Mouse (Mus musculus): ENCODE measurements around the gene Ccdc127. TPM values are rescaled to one million over a fixed set of nuclear protein-coding genes. Genes with fewer than 3 reads are reported as not detected.

The Ccdc127 gene
- polyA plus RNA-seq, 1 experiment from 2014 or later, result 49.5 TPM

- Histone ChIP-seq H3K4me1 (replicated peaks) (no peaks in the 10 kb centered on the region), H3K4me2 (no peak overlapping the region), H3K4me3 (no peak overlapping the region), H3K36me3 (peaks cover 79% of the 10 kb centered on the region), H3K9ac (no peak overlapping the region), H3K27me3 (no peaks in the 10 kb centered on the region), H3K9me3 (no peaks in the 10 kb centered on the region), H3K27ac (replicated peaks) (no peak overlapping the region)
- 60% methylated on average over 3 of the region's 3 CpGs for WGBS
- ATAC-seq (ENCODE audit: low read depth), result no peak
Observed at GRCm38 (mm10) chr13:74341036-74341435, 9.1 kb upstream of the Ccdc127 start.

DNA sequence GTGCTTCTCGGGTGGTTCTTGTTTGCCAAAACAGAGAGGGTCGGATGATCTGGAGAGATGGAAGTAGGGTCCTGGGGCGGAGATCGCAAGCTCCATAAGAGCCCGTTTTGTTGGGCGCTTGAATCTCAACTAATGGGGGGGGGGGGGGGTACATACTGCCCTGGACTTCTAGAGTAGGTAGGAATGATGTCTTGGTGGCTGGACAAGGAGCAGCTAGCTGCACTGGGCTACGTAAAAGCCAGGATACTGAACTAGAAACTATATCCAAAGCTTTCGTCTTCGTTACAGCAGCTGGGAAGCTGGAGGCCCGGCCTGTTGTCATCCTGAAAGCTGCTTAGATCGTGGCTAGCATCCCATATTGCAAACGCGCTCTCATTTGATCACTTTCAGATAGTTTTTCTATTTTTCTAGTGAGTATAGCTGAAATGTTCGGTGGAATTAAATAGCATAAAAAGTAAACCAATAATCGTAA, 362 bp downstream of the Ccdc127 start:
- Histone ChIP-seq H3K9ac (peak overlapping the region; percentile 82), H3K4me3 (peak overlapping the region; percentile 69), H3K4me2 (peak overlapping the region; percentile 54), H3K27ac (replicated peaks) (peak overlapping the region; percentile 71), H3K27me3 (no peaks in the 10 kb centered on the region), H3K4me1 (replicated peaks) (peaks cover 26% of the 10 kb centered on the region), H3K9me3 (no peaks in the 10 kb centered on the region), H3K36me3 (peaks cover 23% of the 10 kb centered on the region)
- ATAC-seq (ENCODE audit: low read depth), result peak; percentile 70
- 2% methylated on average over 15 of the region's 15 CpGs for WGBS

GRCm38 (mm10) chr13:74356491-74356890, 6.4 kb downstream of the Ccdc127 start:
- Histone ChIP-seq H3K4me1 (replicated peaks) (no peaks in the 10 kb centered on the region), H3K9ac (no peak overlapping the region), H3K4me3 (no peak overlapping the region), H3K27ac (replicated peaks) (no peak overlapping the region), H3K27me3 (no peaks in the 10 kb centered on the region), H3K9me3 (no peaks in the 10 kb centered on the region), H3K4me2 (no peak overlapping the region), H3K36me3 (peaks cover 81% of the 10 kb centered on the region)
- WGBS, result 94% methylated on average over 13 of the region's 13 CpGs
- ATAC-seq (ENCODE audit: low read depth), result no peak

- Histone ChIP-seq H3K4me2 (no peak overlapping the region), H3K36me3 (peaks cover 63% of the 10 kb centered on the region), H3K4me1 (replicated peaks) (no peaks in the 10 kb centered on the region), H3K9ac (no peak overlapping the region), H3K27ac (replicated peaks) (no peak overlapping the region), H3K4me3 (no peak overlapping the region), H3K27me3 (no peaks in the 10 kb centered on the region), H3K9me3 (no peaks in the 10 kb centered on the region)
- 75% methylated on average over 2 of the region's 2 CpGs for whole genome bisulfite sequencing
- no peak for ATAC-seq (ENCODE audit: low read depth)
Observed at GRCm38 (mm10) chr13:74362218-74362617, 12.1 kb downstream of the Ccdc127 start.

DNA sequence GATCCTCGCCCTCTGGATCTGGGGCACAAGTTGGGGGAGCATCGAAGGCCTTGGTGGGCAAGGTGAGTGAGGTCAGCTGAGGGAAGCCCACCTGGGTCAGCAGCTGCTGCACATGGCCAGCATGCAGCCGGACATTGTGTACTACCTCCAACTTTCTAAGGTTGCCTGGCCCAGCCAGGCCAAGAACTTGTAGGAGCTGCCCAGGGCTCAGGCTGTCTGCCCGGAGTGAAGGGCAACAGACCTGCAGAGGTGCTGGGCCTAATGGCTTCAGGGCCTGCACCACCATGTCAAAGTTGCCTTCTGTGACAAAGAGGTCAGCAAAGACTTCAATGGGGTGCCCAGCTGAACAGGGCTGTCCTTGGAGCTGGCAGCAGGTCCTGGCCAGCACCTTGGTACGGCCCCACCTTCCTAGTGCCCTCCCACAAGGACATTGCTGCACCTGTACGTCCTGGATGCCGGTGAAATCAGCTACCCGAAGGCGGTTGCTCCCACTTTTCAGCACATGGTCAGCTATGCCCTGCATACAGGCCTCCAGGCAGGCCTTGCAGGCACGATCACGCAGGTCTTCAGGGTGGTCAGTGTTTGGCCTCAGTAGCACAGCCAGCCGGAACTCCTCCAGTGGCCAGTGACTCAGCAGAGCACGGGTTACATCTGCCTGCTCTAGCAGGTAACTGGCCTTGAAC, 13.2 kb downstream of the Ccdc127 start:
- no peak for ATAC-seq (ENCODE audit: low read depth)

GRCm38 (mm10) chr13:74363859-74364235, 13.7 kb downstream of the Ccdc127 start, which contains the start of gene Lrrc14b:
TSS of gene Lrrc14b (minus strand) at chr13:74364005.
- Histone ChIP-seq H3K9ac (no peak within 1 kb of the TSS), H3K36me3 (peaks cover 47% of the 10 kb centered on the region), H3K27me3 (no peaks in the 10 kb centered on the region), H3K4me1 (replicated peaks) (no peaks in the 10 kb centered on the region), H3K9me3 (no peaks in the 10 kb centered on the region), H3K4me2 (no peak within 1 kb of the TSS), H3K27ac (replicated peaks) (no peak within 1 kb of the TSS), H3K4me3 (no peak within 1 kb of the TSS)
- WGBS, result 84% methylated on average over 8 of the region's 8 CpGs
- no peak for ATAC-seq (ENCODE audit: low read depth)

More for the DNA sequence above, 13.2 kb downstream of the Ccdc127 start:
- H3K27me3 ChIP-seq, result no peaks in the 10 kb centered on the region
- H3K9me3 ChIP-seq, result no peaks in the 10 kb centered on the region
- H3K27ac ChIP-seq (replicated peaks), result no peak overlapping the region
- H3K4me2 ChIP-seq, result no peak overlapping the region
- H3K36me3 ChIP-seq, result peaks cover 52% of the 10 kb centered on the region
- H3K9ac ChIP-seq, result no peak overlapping the region
- H3K4me1 ChIP-seq (replicated peaks), result no peaks in the 10 kb centered on the region
- H3K4me3 ChIP-seq, result no peak overlapping the region
- WGBS, result 94% methylated on average over 13 of the region's 13 CpGs

- WGBS, result 41% methylated on average over 10 of the region's 10 CpGs
- H3K36me3 ChIP-seq, result no peaks in the 10 kb centered on the region
- H3K27me3 ChIP-seq, result no peaks in the 10 kb centered on the region
- H3K4me1 ChIP-seq (replicated peaks), result peaks cover 18% of the 10 kb centered on the region
- H3K4me3 ChIP-seq, result no peak overlapping the region
- peak overlapping the region; percentile 18; the same call in 1 of the 2 replicates for H3K4me2 ChIP-seq
- H3K27ac ChIP-seq (replicated peaks), result peak overlapping the region; percentile 14; the same call in 1 of the 2 replicates
- H3K9ac ChIP-seq, result no peak overlapping the region
- ATAC-seq (ENCODE audit: low read depth), result peak; percentile 60; the same call in 1 of the 2 replicates
- H3K9me3 ChIP-seq, result no peaks in the 10 kb centered on the region
Observed at GRCm38 (mm10) chr13:74381533-74382276, 31.6 kb downstream of the Ccdc127 start.

DNA sequence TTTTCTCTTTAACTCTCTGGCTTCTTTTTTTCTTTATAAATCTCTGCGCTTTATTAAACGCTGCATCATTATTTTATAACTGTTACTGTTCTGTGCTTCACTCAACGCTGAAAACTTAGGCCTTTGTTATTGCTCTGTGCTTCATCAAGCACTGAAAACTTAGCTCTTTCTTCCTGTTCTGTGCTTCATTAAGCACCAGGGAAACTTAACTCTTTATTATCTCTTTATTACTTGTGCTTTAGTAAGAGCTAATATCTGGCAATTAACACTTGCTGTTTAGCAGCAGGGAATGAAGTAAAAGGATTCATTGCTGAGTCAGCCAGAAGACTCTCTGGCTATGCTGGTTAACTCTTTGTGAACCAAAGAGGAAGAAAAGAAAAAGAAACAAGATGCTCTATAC, 32.2 kb downstream of the Ccdc127 start:
- Histone ChIP-seq H3K4me3 (no peak overlapping the region), H3K36me3 (no peaks in the 10 kb centered on the region), H3K4me2 (no peak overlapping the region), H3K27ac (replicated peaks) (0 out of 2 replicates have a peak overlapping the region, but pooled peaks have one; percentile 14), H3K9ac (no peak overlapping the region), H3K27me3 (no peaks in the 10 kb centered on the region), H3K9me3 (no peaks in the 10 kb centered on the region), H3K4me1 (replicated peaks) (peaks cover 18% of the 10 kb centered on the region)
- WGBS, result 15% methylated on average over 3 of the region's 3 CpGs
- ATAC-seq (ENCODE audit: low read depth), result peak; percentile 71

DNA sequence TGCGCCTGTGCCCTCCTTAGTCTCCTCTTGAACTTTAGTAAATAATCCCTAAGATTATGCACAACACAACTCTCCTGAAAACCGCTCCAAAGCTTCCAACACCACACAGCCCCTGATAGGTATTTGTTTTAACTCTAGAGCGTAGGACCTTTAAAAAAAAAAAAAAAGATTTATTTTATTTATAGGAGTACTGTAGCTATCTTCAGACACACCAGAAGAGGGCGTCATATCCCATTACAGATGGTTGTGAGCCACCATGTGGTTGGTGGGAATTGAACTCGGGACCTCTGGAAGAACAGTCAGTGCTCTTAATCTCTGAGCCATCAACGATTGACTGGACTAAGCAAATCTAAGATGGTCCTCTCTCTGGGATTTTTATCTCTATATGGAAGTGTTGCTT, 39.6 kb downstream of the Ccdc127 start:
- peak; percentile 13; the same call in 1 of the 2 replicates for ATAC-seq (ENCODE audit: low read depth)
- H3K4me2 ChIP-seq, result peak overlapping the region; percentile 68
- H3K4me3 ChIP-seq, result peak overlapping the region; percentile 60
- H3K9ac ChIP-seq, result 0 out of 2 replicates have a peak overlapping the region, but pooled peaks have one; percentile 74
- peaks cover 10% of the 10 kb centered on the region for H3K4me1 ChIP-seq (replicated peaks)
- H3K9me3 ChIP-seq, result no peaks in the 10 kb centered on the region
- WGBS, result 66% methylated on average over 6 of the region's 6 CpGs
- no peak overlapping the region for H3K27ac ChIP-seq (replicated peaks)
- no peaks in the 10 kb centered on the region for H3K27me3 ChIP-seq
- no peaks in the 10 kb centered on the region for H3K36me3 ChIP-seq

GRCm38 (mm10) chr13:74390371-74390990, 40.4 kb downstream of the Ccdc127 start, which contains the start of gene Zfp72:
TSS of gene Zfp72 (minus strand) at chr13:74390836.
- H3K9ac ChIP-seq, result peak within 1 kb of the TSS; percentile 74
- ATAC-seq (ENCODE audit: low read depth), result peak; percentile 95
- peak within 1 kb of the TSS; percentile 68 for H3K4me2 ChIP-seq
- no peaks in the 10 kb centered on the region for H3K9me3 ChIP-seq
- no peak within 1 kb of the TSS for H3K27ac ChIP-seq (replicated peaks)
- peak within 1 kb of the TSS; percentile 60 for H3K4me3 ChIP-seq
- WGBS, result 2% methylated on average over 14 of the region's 14 CpGs
- H3K4me1 ChIP-seq (replicated peaks), result peaks cover 10% of the 10 kb centered on the region
- H3K36me3 ChIP-seq, result no peaks in the 10 kb centered on the region
- no peaks in the 10 kb centered on the region; the same call in 1 of the 2 replicates for H3K27me3 ChIP-seq

GRCm38 (mm10) chr13:74391156-74391555, 41.0 kb downstream of the Ccdc127 start:
- H3K9ac ChIP-seq, result no peak overlapping the region
- H3K4me1 ChIP-seq (replicated peaks), result peaks cover 10% of the 10 kb centered on the region
- no peak overlapping the region for H3K4me2 ChIP-seq
- no peaks in the 10 kb centered on the region; the same call in 1 of the 2 replicates for H3K27me3 ChIP-seq
- H3K27ac ChIP-seq (replicated peaks), result no peak overlapping the region
- no peaks in the 10 kb centered on the region for H3K36me3 ChIP-seq
- no peak overlapping the region for H3K4me3 ChIP-seq
- 81% methylated on average over 2 of the region's 2 CpGs for WGBS
- peak; percentile 57; the same call in 1 of the 2 replicates for ATAC-seq (ENCODE audit: low read depth)
- no peaks in the 10 kb centered on the region for H3K9me3 ChIP-seq

Data from neural tube, embryonic 13.5 days (tissue).